Mouse (Mus musculus) skeletal muscle tissue, adult 2 months (tissue): ENCODE measurements around the gene Calcrl.

Experiments used
- DNase-seq: peaks from one replicate; pipeline ENCODE4 v3.0.0-alpha.2; 2012; ENCODE audit warnings: low read depth, low spot score

The Calcrl gene

DNA sequence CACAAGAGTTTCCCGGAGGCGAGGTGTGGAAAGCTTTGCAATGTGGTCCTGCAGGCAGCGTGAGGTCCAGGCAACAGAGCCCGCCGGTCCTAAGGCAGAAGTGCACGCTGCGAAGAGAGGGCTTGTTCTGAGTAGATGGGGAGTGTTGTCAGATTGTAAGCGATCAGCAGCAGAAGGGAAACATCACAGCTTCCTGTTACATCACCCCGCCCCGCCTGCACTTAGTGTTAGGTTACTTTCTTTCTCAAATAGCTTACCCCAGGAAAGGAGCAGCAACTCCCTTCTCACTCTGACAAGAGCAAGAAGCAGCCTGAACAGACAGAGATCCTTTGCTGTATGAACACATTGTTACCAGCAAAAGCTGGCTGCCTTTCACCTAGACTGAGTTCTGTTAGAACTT lies at the start of gene Calcrl:
Calcrl (minus strand) TSS at position 274 of the 400 bp plus-strand sequence.
- DNase-seq: peak; percentile 86

DNA sequence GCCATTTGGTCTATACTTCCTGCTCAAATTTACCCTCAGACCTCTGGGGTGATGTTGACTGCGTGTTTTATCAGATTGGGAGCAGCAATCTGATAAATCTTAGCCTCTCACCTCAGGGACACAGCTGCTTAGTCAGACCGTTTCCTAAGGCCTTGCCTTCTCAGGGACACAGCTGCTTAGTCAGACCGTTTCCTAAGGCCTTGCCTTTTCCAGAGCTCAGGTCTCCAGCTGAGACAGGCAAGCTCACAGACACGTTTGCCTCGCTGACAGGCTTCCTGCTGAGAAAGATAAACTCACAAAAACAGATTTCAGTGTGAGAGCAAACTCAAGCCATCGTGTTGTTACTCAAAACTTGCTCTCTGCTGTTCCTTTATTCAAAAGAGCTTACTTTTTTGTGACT lies 49.4 kb upstream of the Calcrl start:
- DNase-seq: no peak

- DNase-seq: no peak
Measured at GRCm38 (mm10) chr2:84473941-84474530, 48.8 kb upstream of the Calcrl start.

- DNase-seq: no peak
Measured at GRCm38 (mm10) chr2:84467391-84467790, 42.2 kb upstream of the Calcrl start.

DNA sequence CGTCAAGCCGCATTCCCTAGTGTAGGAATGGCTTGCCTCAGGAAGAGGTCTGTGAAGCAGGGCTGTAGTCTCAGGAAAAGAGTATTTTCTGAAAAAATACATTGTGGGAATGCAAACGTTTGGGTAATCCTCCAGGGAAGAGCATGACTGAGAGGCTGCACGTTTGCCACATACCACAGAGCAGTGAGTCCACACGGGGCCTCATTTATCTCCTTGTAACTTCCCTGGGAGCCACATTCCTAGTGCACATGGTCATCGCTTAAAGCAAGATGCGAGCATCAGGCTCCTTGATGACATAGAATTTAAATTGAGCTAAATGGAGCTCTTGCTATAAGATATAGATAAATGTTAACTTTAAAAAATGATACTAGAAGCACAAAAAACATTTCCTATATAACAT lies 39.7 kb upstream of the Calcrl start:
- DNase-seq: no peak

DNA sequence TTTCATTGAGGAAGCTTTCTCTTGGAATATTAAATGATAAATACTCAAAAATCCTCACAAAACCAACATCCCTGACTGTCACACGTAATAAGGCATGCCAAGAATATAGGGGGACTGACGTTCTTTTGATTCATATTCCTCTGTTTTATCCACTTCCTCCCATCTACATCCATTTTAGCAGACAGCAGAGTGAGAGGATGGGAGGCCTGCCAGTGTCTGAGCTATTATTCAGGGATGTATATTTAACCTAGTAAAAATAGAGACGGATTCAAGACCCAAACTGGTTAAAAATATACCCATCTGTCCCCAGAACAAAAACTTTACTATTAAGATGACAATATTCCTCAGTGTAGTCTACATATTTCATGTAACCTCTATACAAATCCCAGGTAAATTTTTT lies 37.2 kb upstream of the Calcrl start:
- DNase-seq: no peak

DNA sequence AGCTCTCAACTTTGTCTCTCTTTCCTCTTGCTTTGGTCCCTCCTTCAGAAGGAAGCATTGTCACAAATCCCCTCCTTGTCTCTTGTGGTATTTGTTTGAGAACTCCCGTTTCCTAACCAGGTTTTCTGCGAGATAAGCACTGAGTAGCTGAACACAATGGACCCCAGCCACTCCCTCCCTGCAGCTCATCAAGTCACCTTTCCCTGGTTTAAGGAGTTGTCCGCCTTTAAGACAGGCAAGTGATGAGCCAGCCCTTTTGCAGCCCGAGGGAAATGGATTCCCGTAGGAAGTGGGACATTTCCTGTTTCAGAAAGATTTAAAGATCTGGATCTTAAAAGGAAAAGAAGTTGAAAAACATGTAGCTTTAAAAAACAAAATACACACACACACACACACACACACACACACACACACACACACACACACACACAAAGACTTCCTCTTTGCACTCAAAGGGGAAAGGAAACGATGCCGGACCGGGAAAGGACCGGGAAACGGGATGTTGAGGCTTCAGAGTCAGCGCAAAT lies 34.5 kb upstream of the Calcrl start:
- DNase-seq: no peak

DNA sequence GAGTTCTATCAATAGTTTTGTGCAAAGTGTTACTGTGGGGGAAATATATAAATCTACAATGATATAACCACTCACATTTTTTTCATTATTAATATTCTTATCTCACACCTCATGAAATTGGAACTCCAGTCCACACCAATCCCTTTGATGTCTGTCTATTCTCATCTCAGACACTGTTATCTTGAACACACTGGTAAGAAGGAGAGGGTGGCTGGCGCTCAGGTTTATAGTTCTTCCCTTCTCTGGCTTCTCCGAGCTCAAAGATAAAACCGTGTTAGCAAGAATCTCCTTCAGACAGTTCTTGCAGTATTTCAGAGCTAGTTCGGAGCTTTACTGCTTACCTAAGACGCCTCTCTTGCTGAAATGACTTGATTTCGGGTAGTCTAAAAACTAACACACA lies 32.0 kb upstream of the Calcrl start:
- DNase-seq: no peak

GRCm38 (mm10) chr2:84455236-84455799 lies 30.1 kb upstream of the Calcrl start:
- DNase-seq: peak; percentile 77

DNA sequence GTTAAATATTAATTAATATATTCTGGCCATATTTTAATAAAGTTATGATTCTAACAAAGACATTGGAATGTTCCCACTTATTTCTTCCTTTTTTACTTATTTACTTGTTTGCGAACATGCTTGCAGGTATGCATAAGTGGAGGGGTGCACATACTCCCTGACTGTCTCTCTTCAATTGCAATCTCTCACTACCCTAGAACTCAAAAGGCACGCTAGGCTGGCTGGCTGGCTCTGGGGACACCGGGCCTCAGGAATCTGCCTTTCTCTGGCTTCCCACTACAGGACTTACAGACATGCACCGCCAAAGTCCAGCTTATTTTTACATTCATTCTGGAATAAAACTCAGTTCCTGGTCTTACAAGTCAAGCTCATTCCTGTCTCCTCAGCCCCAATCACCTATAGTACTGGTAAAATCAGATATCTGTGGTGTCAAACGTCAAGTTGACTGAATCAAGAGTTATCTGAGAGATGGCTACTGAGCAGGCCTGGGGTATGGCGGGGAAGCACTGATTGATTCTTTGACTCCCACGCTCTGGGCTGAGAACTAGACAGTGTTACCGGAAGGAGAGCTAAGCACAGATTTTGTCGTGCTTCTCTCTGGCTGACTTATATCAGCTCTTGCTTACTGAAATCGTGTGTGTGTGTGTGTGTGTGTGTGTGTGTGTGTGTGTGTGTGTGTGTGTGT lies 29.5 kb upstream of the Calcrl start:
- DNase-seq: no peak

GRCm38 (mm10) chr2:84454051-84454450 lies 28.8 kb upstream of the Calcrl start:
- no peak for DNase-seq

DNA sequence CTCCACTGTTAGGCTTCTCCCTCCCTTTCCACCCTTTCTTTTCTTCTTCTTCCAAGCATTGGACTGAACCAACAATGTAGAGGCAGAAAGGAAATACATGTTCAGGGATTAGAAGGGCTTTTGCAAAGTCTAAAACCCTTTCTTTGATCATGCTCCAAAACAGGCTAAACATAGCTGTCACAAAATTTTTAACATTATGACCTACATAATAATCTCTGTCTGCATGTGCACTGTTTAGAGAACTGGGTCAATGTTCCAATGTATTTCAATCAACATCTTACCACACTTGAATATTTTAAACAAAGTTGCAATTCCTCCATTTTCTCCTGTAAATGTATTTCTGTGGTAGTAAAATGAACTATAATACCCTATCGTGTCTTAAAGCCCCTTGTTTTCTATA lies 20.3 kb upstream of the Calcrl start:
- no peak for DNase-seq

GRCm38 (mm10) chr2:84441940-84442339 lies 16.7 kb upstream of the Calcrl start:
- DNase-seq: peak; percentile 18

GRCm38 (mm10) chr2:84429724-84430123 lies 4.5 kb upstream of the Calcrl start:
- DNase-seq: peak; percentile 51

- DNase-seq: no peak
Measured at GRCm38 (mm10) chr2:84428836-84429235, 3.6 kb upstream of the Calcrl start.

- no peak for DNase-seq
Measured at GRCm38 (mm10) chr2:84426531-84426930, 1.3 kb upstream of the Calcrl start.

DNA sequence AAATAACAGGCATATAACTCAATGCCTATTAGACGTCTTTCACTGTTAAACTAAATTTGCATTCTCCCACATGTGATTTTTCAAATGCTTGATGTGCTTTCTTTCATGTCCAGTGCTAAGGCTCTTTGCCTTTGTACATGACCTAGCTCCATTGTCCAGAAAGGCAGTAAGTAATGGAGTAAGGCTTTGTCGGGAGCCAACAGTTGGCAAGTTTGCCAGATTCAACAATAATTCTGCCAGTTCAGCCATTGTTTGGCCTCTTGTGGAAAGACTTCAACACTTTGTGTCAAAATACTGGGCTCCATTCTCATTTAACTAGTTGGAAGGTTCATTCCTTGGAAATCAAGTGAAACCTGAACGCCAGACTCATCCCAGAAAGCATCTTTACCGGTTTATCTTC lies 8.7 kb downstream of the Calcrl start:
- no peak for DNase-seq

GRCm38 (mm10) chr2:84409796-84410592 lies 15.2 kb downstream of the Calcrl start:
- DNase-seq: no peak

- no peak for DNase-seq
Measured at GRCm38 (mm10) chr2:84404834-84405233, 20.4 kb downstream of the Calcrl start.

DNA sequence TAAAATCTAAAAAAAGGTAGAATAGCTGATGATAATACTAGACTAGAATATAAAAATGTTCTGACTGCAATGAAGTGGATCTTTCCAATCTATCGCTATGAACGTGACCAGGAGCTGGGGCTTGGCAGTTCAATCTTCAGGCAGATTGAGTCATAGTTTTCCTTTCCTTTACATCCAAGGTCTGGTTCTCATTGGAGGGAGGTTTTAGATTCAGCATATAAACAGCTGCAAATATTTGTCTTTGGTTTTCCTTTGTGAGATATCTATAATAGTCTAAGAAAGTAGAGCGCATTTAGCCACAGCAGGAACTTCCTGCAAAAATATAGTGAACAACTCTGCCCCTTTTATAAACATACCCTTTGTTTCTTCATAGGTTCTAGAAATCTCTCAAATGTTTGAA lies 22.5 kb downstream of the Calcrl start:
- DNase-seq: no peak

GRCm38 (mm10) chr2:84396557-84396956 lies 28.7 kb downstream of the Calcrl start:
- no peak for DNase-seq

GRCm38 (mm10) chr2:84393236-84393635 lies 32.0 kb downstream of the Calcrl start:
- no peak for DNase-seq
